Mouse (Mus musculus) left cerebral cortex, postnatal 25 days (tissue): ENCODE measurements at regions not wholly inside any gene's neighbourhood (a gene's known extent, or its start where the extent isn't known, plus 50 kb on each side); places are given as distances from the start of the nearest gene placed in this dataset.
"Not testable (repeated sequence)": the region's sequence is repeated elsewhere in the genome, so short reads cannot be mapped to it uniquely, and the experiment has no call there.

Experiments
- DNase-seq, 2 experiments: peaks; one replicate each; pipeline ENCODE4 v3.0.0; 2022; ENCODE audit warnings: low spot score in 2 of 2, mixed read lengths in 1 of 2
- intact Hi-C: fragments of 180-260 bp; cut with DNase I; formaldehyde crosslinking; loops from one replicate; pipeline ENCODE4 v1.15.1; 2025

DNA sequence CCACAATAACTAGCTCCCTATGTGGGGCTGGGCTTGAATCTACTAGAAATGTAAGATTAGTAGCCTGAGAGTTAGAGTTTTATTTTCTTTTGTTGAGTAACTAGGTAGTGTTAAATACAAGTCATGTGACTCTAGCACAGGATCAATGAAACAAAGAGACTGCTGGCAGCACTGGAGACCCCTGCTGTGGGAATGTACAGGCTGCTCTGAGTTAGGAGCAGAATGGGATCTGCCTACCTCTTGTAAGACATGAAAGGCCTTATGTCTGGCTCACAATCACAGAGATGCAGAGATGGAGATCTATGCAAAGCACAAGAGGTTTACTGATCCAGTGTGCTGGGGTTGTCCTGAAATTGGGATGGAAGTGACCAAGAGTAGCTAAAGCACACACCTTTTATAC lies 193.9 kb upstream of the Kcnmb2 start:
- DNase-seq, intact Hi-C loops: not testable (repeated sequence)

DNA sequence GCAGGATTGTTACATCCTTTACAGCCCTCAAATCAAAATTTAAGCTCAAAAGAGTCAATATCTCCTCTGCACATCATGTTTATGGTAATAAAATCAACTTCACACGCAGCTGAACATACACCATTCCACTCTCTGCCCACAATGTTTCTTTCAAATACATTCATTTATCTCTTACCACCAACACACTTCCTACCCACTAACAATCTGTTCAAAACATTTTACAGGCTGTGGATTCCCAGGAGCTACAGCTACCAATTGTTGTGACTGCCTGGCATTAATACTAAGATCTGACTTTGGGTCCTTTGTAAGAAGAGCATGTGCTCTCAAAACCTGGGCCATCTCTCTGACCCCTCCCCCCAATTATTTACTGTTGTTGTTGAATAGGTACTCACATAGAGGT lies 161.0 kb upstream of the Kcnmb2 start:
- intact Hi-C loops = no loop called here
- DNase-seq = peak; percentile 2 to 18

- DNase-seq = no peak
- intact Hi-C loops = no loop called here
Measured at GRCm38 (mm10) chr3:31755881-31756280, 146.4 kb upstream of the Kcnmb2 start.

GRCm38 (mm10) chr3:31769193-31769592 lies 133.1 kb upstream of the Kcnmb2 start:
- intact Hi-C loops = no loop called here
- peak; percentile 20 to 60 for DNase-seq

GRCm38 (mm10) chr3:31790342-31790970 lies 111.9 kb upstream of the Kcnmb2 start:
- intact Hi-C loops = loop anchor here (1.0 to 5.0 kb wide), 2 partner anchors 398 to 717 kb away; no protein-coding TSS in a partner anchor
- peak; percentile 42 to 72 for DNase-seq

DNA sequence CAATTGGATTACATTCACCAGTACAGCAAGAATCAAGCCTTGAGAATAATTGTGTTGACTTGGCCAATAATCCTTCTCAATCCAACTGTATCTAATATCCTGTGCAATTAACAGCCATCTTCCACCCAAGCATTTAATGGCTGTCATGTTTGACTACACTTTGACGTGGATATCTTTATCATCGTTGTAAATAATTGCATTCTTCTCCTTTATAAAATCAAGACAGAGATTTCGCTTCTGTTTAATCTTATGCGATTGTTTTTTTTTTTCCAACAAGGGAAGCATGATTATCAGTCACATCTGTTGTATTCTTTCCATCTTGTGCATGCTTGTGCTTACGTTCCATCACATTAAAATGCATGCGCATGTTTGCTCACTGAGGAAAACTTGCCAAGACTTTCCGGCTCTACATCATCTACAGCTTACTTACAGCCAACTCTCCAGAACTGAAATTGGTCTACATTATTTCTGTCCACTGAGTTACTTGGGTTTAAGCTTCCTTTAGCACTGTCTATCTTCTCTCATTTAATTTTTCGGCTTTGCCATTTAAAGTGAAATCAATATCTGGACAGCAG lies 108.8 kb upstream of the Kcnmb2 start:
- peak in 1 of 2 experiments; percentile 49 for DNase-seq
- intact Hi-C loops = loop anchor here (5.0 kb wide), 1 partner anchor 714 kb away; no protein-coding TSS in a partner anchor

- intact Hi-C loops = loop anchor here (1.0 kb wide), 1 partner anchor 525 kb away; no protein-coding TSS in a partner anchor
- no peak for DNase-seq
Measured at GRCm38 (mm10) chr3:31796621-31797020, 105.7 kb upstream of the Kcnmb2 start.

DNA sequence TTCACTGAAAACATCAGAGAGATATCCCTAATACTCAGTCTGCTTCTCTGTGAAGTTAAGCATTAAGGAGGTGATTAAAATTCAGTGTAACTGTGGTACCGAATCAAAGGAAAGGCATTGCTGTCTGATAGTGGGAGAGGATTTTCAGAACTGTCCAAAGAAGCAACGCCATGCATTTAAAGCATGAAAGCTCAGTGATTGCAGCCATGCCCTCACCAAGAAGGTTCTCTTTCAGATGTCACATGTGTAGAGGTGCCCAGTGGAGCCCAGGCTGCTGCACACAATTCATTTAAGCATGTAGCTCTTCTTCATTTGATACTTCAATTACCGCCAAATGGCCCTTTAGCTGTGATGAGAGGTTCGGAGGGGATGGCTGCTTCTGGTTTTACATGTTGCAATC lies 103.1 kb upstream of the Kcnmb2 start:
- intact Hi-C loops = no loop called here
- DNase-seq = no peak

GRCm38 (mm10) chr3:31804038-31804437 lies 98.3 kb upstream of the Kcnmb2 start:
- intact Hi-C loops = no loop called here
- no peak for DNase-seq

DNA sequence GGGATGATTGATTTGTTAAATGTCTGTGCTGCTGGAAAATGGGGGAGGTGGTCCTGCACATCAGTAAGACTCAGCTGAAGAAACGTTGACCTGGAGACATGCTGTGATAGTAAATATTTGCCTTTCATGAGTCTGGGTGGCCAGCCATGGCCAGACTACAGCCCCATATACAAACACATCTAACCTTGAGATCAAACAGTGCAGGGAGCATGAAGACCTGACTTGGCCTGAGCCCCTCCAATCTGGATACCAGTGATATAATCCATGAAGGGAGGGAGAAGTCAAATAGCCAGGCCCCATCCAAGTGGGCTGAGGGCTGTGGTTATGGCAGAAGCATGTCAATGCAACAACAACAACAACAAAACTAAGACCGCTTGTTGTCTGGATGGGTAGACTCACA lies 94.6 kb upstream of the Kcnmb2 start:
- intact Hi-C loops = no loop called here
- DNase-seq = no peak

- DNase-seq, intact Hi-C loops: not testable (repeated sequence)
Measured at GRCm38 (mm10) chr3:31809131-31809530, 93.2 kb upstream of the Kcnmb2 start.

GRCm38 (mm10) chr3:31811232-31811631 lies 91.1 kb upstream of the Kcnmb2 start:
- no peak for DNase-seq
- intact Hi-C loops = no loop called here

DNA sequence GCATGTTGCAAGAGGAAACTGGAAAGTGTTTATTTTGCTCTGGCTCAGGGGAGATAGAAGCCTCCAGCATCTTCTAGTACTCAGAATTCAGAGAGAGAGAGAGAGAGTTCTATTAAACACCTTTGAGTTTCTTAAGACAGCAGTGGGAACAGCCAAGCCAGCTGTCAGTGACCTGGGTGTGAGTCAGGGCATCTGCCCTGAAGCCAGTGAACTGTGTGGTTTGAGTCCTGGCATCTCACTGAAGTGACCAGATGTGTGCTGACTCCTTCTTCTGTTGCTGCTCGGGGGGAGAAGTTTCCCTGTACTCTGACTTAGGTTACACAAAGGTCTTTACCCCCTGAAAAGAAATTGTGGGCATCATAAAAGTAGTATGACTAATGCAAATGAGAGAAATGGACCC lies 70.4 kb upstream of the Kcnmb2 start:
- intact Hi-C loops = no loop called here
- DNase-seq = no peak

DNA sequence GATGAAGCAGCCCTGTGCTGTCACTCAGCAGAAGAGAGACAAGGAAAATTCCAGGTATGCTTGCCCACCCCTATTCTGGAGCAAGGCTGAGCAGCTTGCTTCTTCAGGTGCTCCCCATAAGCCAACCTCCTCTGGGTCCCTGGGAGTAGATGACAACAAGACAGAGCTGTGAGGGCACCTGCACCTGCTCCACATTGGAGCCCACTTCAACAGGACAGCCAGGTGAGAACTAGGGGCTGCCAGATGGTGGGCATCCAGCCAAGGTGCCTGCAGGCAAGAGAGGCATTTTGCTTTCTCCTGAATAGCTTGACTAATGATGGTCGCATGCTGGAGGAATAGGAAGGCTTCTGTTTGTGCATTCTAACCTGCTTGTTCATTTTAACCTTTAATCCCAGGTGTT lies 61.1 kb upstream of the Kcnmb2 start:
- DNase-seq = no peak
- intact Hi-C loops = no loop called here

GRCm38 (mm10) chr3:31847087-31847486 lies 55.2 kb upstream of the Kcnmb2 start:
- intact Hi-C loops = no loop called here
- DNase-seq = no peak
